12 mouse cellular contexts compared by ENCODE assay signal in genomic region chr11:69603516-69603915, GRCm38 (mm10). TPM values are rescaled to one million over a fixed set of nuclear protein-coding genes. Genes with fewer than 3 reads are reported as not detected.
A peak's percentile ranks its signal among the peaks of the same experiment; 100 is the strongest.
DNase-seq lines count a peak whose midpoint lies in the region; ATAC-seq and TF ChIP-seq lines count a peak whose summit lies in the region.
"Had no signal": no experiment of that assay in that cellular context is flagged by ENCODE, and none has a peak within 500 bp of the region (broad histone marks: within the 10 kb centered on the region; RNA-seq: fewer than 3 reads in every experiment).

No protein-coding gene starts in this region.

- H3K4me1 ChIP-seq in midbrain, embryonic 14.5 days (ENCODE audit: control insufficient read depth, insufficient read depth, low read length), result peaks cover 30% of the 10 kb centered on the region

- DNase-seq in layer of hippocampus, adult 2 months (ENCODE audit: low spot score in 2 of 2), result no peak
- no peak for DNase-seq in layer of hippocampus, adult 11-12 months (ENCODE audit: low spot score)
- peak; percentile 54 for DNase-seq in heart, adult 8-10 months (ENCODE audit: low spot score)
- DNase-seq in heart, postnatal 4 days, result peak; percentile 36
- no peak for DNase-seq in midbrain, embryonic 14.5 days
- no peak for DNase-seq in spleen, postnatal 14 days (ENCODE audit: low spot score in 2 of 2)
- DNase-seq in adrenal gland, postnatal 36 days, result no peak

- H3K27ac ChIP-seq in layer of hippocampus, adult 2 months, result peak overlapping the region; percentile 95
- H3K27ac ChIP-seq in midbrain, embryonic 14.5 days (replicated peaks; ENCODE audit: low read depth, low read length), result no peak overlapping the region
- H3K27ac ChIP-seq: limb, embryonic 12.5 days had no signal

- H3K9ac ChIP-seq in midbrain, embryonic 14.5 days (replicated peaks; ENCODE audit: low read length), result no peak overlapping the region
- H3K9ac ChIP-seq: limb, embryonic 12.5 days had no signal

- 87% methylated on average over 8 of the region's 8 CpGs for WGBS in midbrain, embryonic 14.5 days

- H3K27me3 ChIP-seq in midbrain, embryonic 14.5 days (ENCODE audit: control insufficient read depth, insufficient read depth, low read length), result no peaks in the 10 kb centered on the region

- peak overlapping the region; percentile 98 for H3K4me2 ChIP-seq in midbrain, embryonic 14.5 days (ENCODE audit: low read length)

- no peak for TF ChIP-seq CTCF in layer of hippocampus, adult 2 months (conservative IDR thresholded peaks at IDR 0.05)

- H3K36me3 ChIP-seq in midbrain, embryonic 14.5 days (ENCODE audit: control insufficient read depth, insufficient read depth, low read length), result peaks cover 17% of the 10 kb centered on the region
- H3K36me3 ChIP-seq: limb, embryonic 12.5 days had no signal

- no peaks in the 10 kb centered on the region for H3K9me3 ChIP-seq in midbrain, embryonic 14.5 days (ENCODE audit: control insufficient read depth, low read length)
- H3K9me3 ChIP-seq: limb, embryonic 12.5 days had no signal

- peak overlapping the region; percentile 88 for H3K4me3 ChIP-seq in layer of hippocampus, adult 2 months
- 0 out of 2 replicates have a peak overlapping the region, but pooled peaks have one; percentile 3 for H3K4me3 ChIP-seq in midbrain, embryonic 14.5 days (replicated peaks; ENCODE audit: low read depth, low read length)
- H3K4me3 ChIP-seq: myocyte had no signal

- no peak for ATAC-seq in midbrain, embryonic 14.5 days (ENCODE audit: low FRiP score, low TSS enrichment)

RNA-seq across cellular contexts. Expression of gene Atp1b2, which starts 2.2 kb away (rescaled TPM):
- 100 to 1,000 TPM; 391 to 411 TPM for total RNA-seq in layer of hippocampus, adult 2 months (2021)
- total RNA-seq in heart, adult 8-10 months (2022), result 10 to 100 TPM; 12.4 to 16.3 (median 13.1) TPM
- 10 to 100 TPM; 27.0 to 29.1 TPM for total RNA-seq in heart, postnatal 4 days (2021)
- 46.5 and 46.7 TPM in 2 replicates for polyA plus RNA-seq in midbrain, embryonic 14.5 days (2014; fragmentation: Nextera tagmentation; extraction: Ambion mirVana)
- total RNA-seq in adrenal gland, postnatal 36 days (2021), result 10 to 100 TPM; 28.5 to 45.4 TPM

RNA-seq across cellular contexts. Expression of gene Shbg, which starts 14.2 kb away (rescaled TPM):
- total RNA-seq in layer of hippocampus, adult 2 months (2021), result not detected
- total RNA-seq in heart, adult 8-10 months (2022), result not detected
- total RNA-seq in heart, postnatal 4 days (2021), result not detected
- polyA plus RNA-seq in midbrain, embryonic 14.5 days (2014; fragmentation: Nextera tagmentation; extraction: Ambion mirVana), result not detected in 2 replicates
- not detected for total RNA-seq in adrenal gland, postnatal 36 days (2021)
- total RNA-seq: MEL had no signal
- polyA plus RNA-seq: intestine, embryonic 14.5 days; limb, embryonic 12.5 days; small intestine, adult 2 months had no signal

RNA-seq across cellular contexts. Expression of gene Sat2, which starts 18.3 kb away (rescaled TPM):
- 10 to 100 TPM; 15.1 to 15.6 TPM for total RNA-seq in layer of hippocampus, adult 2 months (2021)
- total RNA-seq in heart, adult 8-10 months (2022), result 1 to 10 TPM; 2.6 to 5.3 (median 3.3) TPM
- total RNA-seq in heart, postnatal 4 days (2021), result 1 to 10 TPM; 5.3 to 6.7 TPM
- 21.6 and 22.5 TPM in 2 replicates for polyA plus RNA-seq in midbrain, embryonic 14.5 days (2014; fragmentation: Nextera tagmentation; extraction: Ambion mirVana)
- 10 to 100 TPM in 1 of 2 experiments, 1 to 10 TPM in 1; 5.7 to 11.3 TPM for total RNA-seq in adrenal gland, postnatal 36 days (2021)
- total RNA-seq: MEL had no signal

RNA-seq across cellular contexts. Expression of gene Trp53, which starts 23.4 kb away (rescaled TPM):
- total RNA-seq in layer of hippocampus, adult 2 months (2021), result 10 to 100 TPM; 28.5 to 32.3 TPM
- total RNA-seq in heart, adult 8-10 months (2022), result 10 to 100 TPM; 12.8 to 16.3 (median 14.1) TPM
- total RNA-seq in heart, postnatal 4 days (2021), result 10 to 100 TPM; 41.6 to 46.1 TPM
- polyA plus RNA-seq in midbrain, embryonic 14.5 days (2014; fragmentation: Nextera tagmentation; extraction: Ambion mirVana), result 66.1 and 69.2 TPM in 2 replicates
- 10 to 100 TPM; 63.3 to 64.7 TPM for total RNA-seq in adrenal gland, postnatal 36 days (2021)

RNA-seq across cellular contexts. Expression of gene Wrap53, which starts 23.5 kb away (rescaled TPM):
- total RNA-seq in layer of hippocampus, adult 2 months (2021), result 10 to 100 TPM; 12.0 to 14.3 TPM
- 1 to 10 TPM; 4.6 to 6.7 (median 5.6) TPM for total RNA-seq in heart, adult 8-10 months (2022)
- 1 to 10 TPM; 5.8 to 7.0 TPM for total RNA-seq in heart, postnatal 4 days (2021)
- 22.5 and 22.7 TPM in 2 replicates for polyA plus RNA-seq in midbrain, embryonic 14.5 days (2014; fragmentation: Nextera tagmentation; extraction: Ambion mirVana)
- 1 to 10 TPM; 9.2 to 9.7 TPM for total RNA-seq in adrenal gland, postnatal 36 days (2021)

Comparison
In these comparisons a context has a peak if more than half of its experiments do, and no peak if none do; other contexts are left out.
1. DNase-seq: peak in heart, adult 8-10 months (single experiment) and heart, postnatal 4 days (single experiment); none in layer of hippocampus, adult 2 months (0 of 2), layer of hippocampus, adult 11-12 months (single experiment), midbrain, embryonic 14.5 days (single experiment), spleen, postnatal 14 days (0 of 2) and adrenal gland, postnatal 36 days (0 of 2).
2. RNA of gene Atp1b2, which starts 2.2 kb away (total RNA-seq): 391 to 411 TPM in layer of hippocampus, adult 2 months; 28.5 to 45.4 TPM in adrenal gland, postnatal 36 days, 27.0 to 29.1 TPM in heart, postnatal 4 days and 12.4 to 16.3 TPM in heart, adult 8-10 months; every median in the first group is over 4 times any median in the second.